Mouse (Mus musculus) liver, adult 2 months (tissue): ENCODE measurements around the gene Pxt1. TPM values are rescaled to one million over a fixed set of nuclear protein-coding genes. Genes with fewer than 3 reads are reported as not detected.

Experiments
- DNase-seq: peaks from one replicate; pipeline ENCODE4 v3.0.0-alpha.2; 2011; ENCODE audit warnings: low read depth, low spot score; ENCODE audit errors: extremely low read depth
- H3K27ac ChIP-seq: fragments of 200-500 bp; replicated peaks from 2 replicates; pipeline ENCODE4 v1.5.1; 2012; ENCODE audit warnings: low read depth, mild to moderate bottlenecking, control low read depth, inconsistent platforms, low read length; ENCODE audit not compliant: insufficient read depth
- H3K27me3 ChIP-seq: fragments of 200-500 bp; 2 replicates; pipeline ENCODE4 v1.6.1; 2012; ENCODE audit warnings: mild to moderate bottlenecking, moderate library complexity, low read length, inconsistent platforms; ENCODE audit not compliant: control insufficient read depth, insufficient read depth
- H3K36me3 ChIP-seq: fragments of 200-500 bp; 2 replicates; pipeline ENCODE4 v1.6.1; 2012; ENCODE audit warnings: low read length, inconsistent platforms; ENCODE audit not compliant: control insufficient read depth, insufficient read depth
- H3K4me1 ChIP-seq: fragments of 200-500 bp; 2 replicates; pipeline ENCODE4 v1.6.1; 2011; ENCODE audit warnings: low read length; ENCODE audit not compliant: control insufficient read depth, insufficient read depth
- H3K4me3 ChIP-seq: fragments of 200-500 bp; 2 replicates; pipeline ENCODE4 v1.5.1; 2011; ENCODE audit warnings: low read depth, mild to moderate bottlenecking, control low read depth, low read length, moderate library complexity; ENCODE audit not compliant: insufficient read depth
- H3K79me2 ChIP-seq: fragments of 200-500 bp; 2 replicates; pipeline ENCODE4 v1.6.1; 2012; ENCODE audit warnings: inconsistent platforms, mild to moderate bottlenecking, low read length, moderate library complexity; ENCODE audit not compliant: control insufficient read depth, insufficient read depth
- H3K9ac ChIP-seq: fragments of 200-500 bp; 2 replicates; pipeline ENCODE4 v1.6.1; 2012; ENCODE audit warnings: low read depth, mild to moderate bottlenecking, control low read depth, inconsistent platforms, low read length
- CTCF ChIP-seq: fragments of 200-500 bp; IDR thresholded peaks from 2 replicates; pipeline ENCODE4 v1.5.1; 2011; ENCODE audit warnings: low read depth, low read length, control low read depth
- POLR2A ChIP-seq: fragments of 200-500 bp; IDR thresholded peaks from 2 replicates; pipeline ENCODE4 v1.6.1; 2011; ENCODE audit warnings: low read length, control low read depth; ENCODE audit not compliant: insufficient read depth; ENCODE audit errors: extremely low read depth
- WGBS: fragments of 180-500 bp; shearing (Covaris S2); methylation state at CpG from one replicate; pipeline ENCODE4 v1.1.7; 2018; 5-methylcytosine and 5-hydroxymethylcytosine counted together
- polyA plus RNA-seq: library from polyadenylated mRNA; depleted of rRNA; stranded (reverse); fragments of >200 nt; gene quantifications from 2 replicates; pipeline ENCODE4 v1.2.3, GENCODE M21; 2012; rRNA removed
- total RNA-seq: library from RNA; depleted of rRNA; stranded (reverse); fragments of >200 nt; gene quantifications from 2 replicates; pipeline ENCODE4 v1.2.3, GENCODE M21; 2014; rRNA removed

Pxt1 gene
- total and polyA plus RNA-seq, 2 experiments, result not detected

DNA sequence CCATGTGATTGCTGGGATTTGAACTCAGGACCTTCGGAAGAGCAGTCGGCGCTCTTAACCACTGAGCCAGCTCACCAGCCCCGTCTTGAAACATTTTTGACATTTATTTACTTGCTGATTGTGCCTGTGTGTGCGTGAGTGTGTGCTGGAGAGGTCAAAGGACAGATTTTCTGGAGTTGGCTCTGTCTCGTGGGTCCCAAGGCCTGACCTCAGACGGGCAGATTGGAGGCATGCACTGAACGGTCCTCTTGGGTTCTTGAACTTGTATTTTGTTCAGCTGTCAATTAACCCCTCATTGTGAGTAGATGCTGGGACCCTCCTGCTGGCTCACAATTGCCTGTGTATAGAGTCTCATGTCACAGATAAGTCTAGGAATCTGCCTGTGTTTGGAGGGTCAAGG, 57.4 kb downstream of the Pxt1 start:
- no peak overlapping the region for H3K9ac ChIP-seq
- TF ChIP-seq POLR2A (no peak), CTCF (no peak)

GRCm38 (mm10) chr17:28885231-28885630, 58.4 kb downstream of the Pxt1 start:
- H3K36me3 ChIP-seq, result no peaks in the 10 kb centered on the region
- H3K27me3 ChIP-seq, result no peaks in the 10 kb centered on the region
- no peaks in the 10 kb centered on the region for H3K79me2 ChIP-seq
- no peak overlapping the region for H3K9ac ChIP-seq
- TF ChIP-seq CTCF, result no peak
- no peak for TF ChIP-seq POLR2A
- peaks cover 5% of the 10 kb centered on the region for H3K4me1 ChIP-seq
- peak; percentile 93 for DNase-seq
- H3K4me3 ChIP-seq, result no peak overlapping the region
- H3K27ac ChIP-seq, result no peak overlapping the region; the same call in 1 of the 2 replicates
- WGBS, result 27% methylated on average over 8 of the region's 8 CpGs

More for the DNA sequence above, 57.4 kb downstream of the Pxt1 start:
- Histone ChIP-seq H3K36me3 (no peaks in the 10 kb centered on the region), H3K4me3 (no peak overlapping the region), H3K79me2 (no peaks in the 10 kb centered on the region), H3K27ac (no peak overlapping the region), H3K4me1 (peaks cover 5% of the 10 kb centered on the region), H3K27me3 (no peaks in the 10 kb centered on the region)
- 23% methylated on average over 8 of the region's 8 CpGs for WGBS
- DNase-seq, result peak; percentile 90

Other genes starting within 250 kb of the Pxt1 start
- 2.3 and 2.8 TPM in 2 replicates for gene AC170998.1, start 217.8 kb downstream of the Pxt1 start, total RNA-seq
- gene AC170998.1, start 217.8 kb downstream of the Pxt1 start, polyA plus RNA-seq, result not detected in 2 replicates
- gene Mapk13, start 174.5 kb downstream of the Pxt1 start, total RNA-seq, result 0.20 and 0.65 TPM in 2 replicates
- gene Mapk13, start 174.5 kb downstream of the Pxt1 start, polyA plus RNA-seq, result 0.15 and 0.22 TPM in 2 replicates
- gene Brpf3, start 142.8 kb downstream of the Pxt1 start, total RNA-seq, result 4.4 and 8.9 TPM in 2 replicates
- gene Brpf3, start 142.8 kb downstream of the Pxt1 start, polyA plus RNA-seq, result 14.5 and 18.9 TPM in 2 replicates
- gene Pnpla1, start 85.4 kb downstream of the Pxt1 start, total RNA-seq, result not detected in 2 replicates
- gene Pnpla1, start 85.4 kb downstream of the Pxt1 start, polyA plus RNA-seq, result not detected in 2 replicates
- gene 4930539E08Rik, start 28.5 kb downstream of the Pxt1 start, total RNA-seq, result 0.09 and 0.47 TPM in 2 replicates
- 0.10 and 0.11 TPM in 2 replicates for gene 4930539E08Rik, start 28.5 kb downstream of the Pxt1 start, polyA plus RNA-seq
- 22.3 and 24.0 TPM in 2 replicates for gene Kctd20, start 8.1 kb upstream of the Pxt1 start, total RNA-seq
- gene Kctd20, start 8.1 kb upstream of the Pxt1 start, polyA plus RNA-seq, result 17.9 and 18.9 TPM in 2 replicates
- 45.8 and 52.2 TPM in 2 replicates for gene Stk38, start 64.2 kb upstream of the Pxt1 start, total RNA-seq
- gene Stk38, start 64.2 kb upstream of the Pxt1 start, polyA plus RNA-seq, result 52.0 and 54.4 TPM in 2 replicates
- gene Srsf3, start 88.8 kb upstream of the Pxt1 start, total RNA-seq, result 41.4 and 47.3 TPM in 2 replicates
- 26.6 and 40.1 TPM in 2 replicates for gene Srsf3, start 88.8 kb upstream of the Pxt1 start, polyA plus RNA-seq
- gene Cdkn1a, start 147.1 kb upstream of the Pxt1 start, total RNA-seq, result 0.37 and 0.60 TPM in 2 replicates
- 6.9 and 9.3 TPM in 2 replicates for gene Cdkn1a, start 147.1 kb upstream of the Pxt1 start, polyA plus RNA-seq
- 0.07 TPM in 1 of 2 replicates, not detected in the other for gene Rab44, start 170.3 kb upstream of the Pxt1 start, total RNA-seq
- 0.15 TPM in 1 of 2 replicates, not detected in the other for gene Rab44, start 170.3 kb upstream of the Pxt1 start, polyA plus RNA-seq